Mouse (Mus musculus) kidney, postnatal 0 days (tissue): ENCODE results near the gene Ndc1. TPM values are rescaled to one million over a fixed set of nuclear protein-coding genes. Genes with fewer than 3 reads are reported as not detected.
A peak's percentile ranks its signal among the peaks of the same experiment; 100 is the strongest.

ENCODE experiments used
- ATAC-seq: fragments of 200-750 bp; cut with Nextera tagmentation; replicated peaks from 2 replicates; pipeline ENCODE4 v1.8.0; 2017; ENCODE audit warnings: low read depth, moderate number of reproducible peaks, moderate TSS enrichment, moderate library complexity; ENCODE audit not compliant: low FRiP score
- DNase-seq: peaks from one replicate; pipeline ENCODE4 v3.0.0-alpha.2; 2016; ENCODE audit warnings: low spot score
- H3K27ac ChIP-seq: fragments of 300-500 bp; sonication (generic); 2 replicates; pipeline ENCODE4 v1.5.1; 2014; ENCODE audit warnings: mild to moderate bottlenecking
- H3K27me3 ChIP-seq: fragments of 300-500 bp; sonication (generic); 2 replicates; pipeline ENCODE4 v1.6.1; 2014; ENCODE audit warnings: low read length, mixed read lengths; ENCODE audit not compliant: insufficient read depth
- H3K36me3 ChIP-seq: fragments of 300-500 bp; sonication (generic); 2 replicates; pipeline ENCODE4 v1.6.1; 2014; ENCODE audit warnings: low read length, mixed read lengths; ENCODE audit not compliant: insufficient read depth
- H3K4me1 ChIP-seq: fragments of 300-500 bp; sonication (generic); replicated peaks from 2 replicates; pipeline ENCODE4 v1.6.1; 2014; ENCODE audit warnings: antibody characterized with exemption, low read length, mixed read lengths; ENCODE audit not compliant: insufficient read depth
- H3K4me2 ChIP-seq: fragments of 300-500 bp; sonication (generic); 2 replicates; pipeline ENCODE4 v1.6.1; 2014; ENCODE audit warnings: mild to moderate bottlenecking, low read length, moderate library complexity, mixed read lengths
- H3K4me3 ChIP-seq: fragments of 300-500 bp; sonication (generic); replicated peaks from 2 replicates; pipeline ENCODE4 v1.5.1; 2014; ENCODE audit warnings: low read depth, low read length
- H3K9ac ChIP-seq: fragments of 300-500 bp; sonication (generic); 2 replicates; pipeline ENCODE4 v1.6.1; 2014; ENCODE audit warnings: low read depth, low read length
- H3K9me3 ChIP-seq: fragments of 300-500 bp; sonication (generic); replicated peaks from 2 replicates; pipeline ENCODE4 v1.6.1; 2016; ENCODE audit warnings: low read length, inconsistent platforms, mixed read lengths
- CTCF ChIP-seq: IDR thresholded peaks from 2 replicates; pipeline ENCODE4 v1.5.1; 2016; ENCODE audit warnings: antibody characterized with exemption, low read depth, mild to moderate bottlenecking, moderate library complexity
- WGBS: fragments of 180-500 bp; shearing (Covaris S2); extraction: QIAGEN DNeasy Blood & Tissue Kit; methylation state at CpG from one replicate; pipeline ENCODE4 v1.1.7; 2014; 5-methylcytosine and 5-hydroxymethylcytosine counted together
- polyA plus RNA-seq: library from polyadenylated mRNA; unstranded; fragments of >200 nt; fragmentation: Nextera tagmentation; extraction: Ambion mirVana; gene quantifications from 2 replicates; pipeline ENCODE4 v1.2.1, GENCODE M21; 2015

Ndc1 gene
- polyA plus RNA-seq, 1 experiment from 2014 or later: 19.0 TPM

GRCm38 (mm10) chr4:107433998-107434355 lies 66.4 kb downstream of the Ndc1 start:
- ATAC-seq (no peak), DNase-seq (no peak)
- no peaks in the 10 kb centered on the region for H3K9me3 ChIP-seq
- H3K4me2 ChIP-seq: peak overlapping the region; percentile 92
- WGBS: 7% methylated on average over 15 of the region's 15 CpGs
- H3K9ac ChIP-seq: peak overlapping the region; percentile 51; the same call in 1 of the 2 replicates
- peak overlapping the region; percentile 64 for H3K4me3 ChIP-seq
- H3K27ac ChIP-seq: no peak overlapping the region
- no peaks in the 10 kb centered on the region for H3K36me3 ChIP-seq
- H3K27me3 ChIP-seq: peaks cover 13% of the 10 kb centered on the region
- no peak for TF ChIP-seq CTCF
- H3K4me1 ChIP-seq: no peaks in the 10 kb centered on the region; the same call in 1 of the 2 replicates

GRCm38 (mm10) chr4:107434356-107435237 lies 67.0 kb downstream of the Ndc1 start, which contains the start of gene Glis1:
TSS of gene Glis1 (plus strand) at chr4:107434591.
- TF ChIP-seq CTCF: no peak
- ATAC-seq (peak; percentile 88), DNase-seq (peak; percentile 87)
- H3K27ac ChIP-seq: 0 out of 2 replicates have a peak within 1 kb of the TSS, but pooled peaks have one; percentile 6
- H3K4me3 ChIP-seq: peak within 1 kb of the TSS; percentile 64
- no peaks in the 10 kb centered on the region; the same call in 1 of the 2 replicates for H3K4me1 ChIP-seq
- peak within 1 kb of the TSS; percentile 51; the same call in 1 of the 2 replicates for H3K9ac ChIP-seq
- peaks cover 13% of the 10 kb centered on the region for H3K27me3 ChIP-seq
- H3K4me2 ChIP-seq: peak within 1 kb of the TSS; percentile 92
- no peaks in the 10 kb centered on the region for H3K9me3 ChIP-seq
- no peaks in the 10 kb centered on the region for H3K36me3 ChIP-seq
- under 1% methylated on average over 105 of the region's 112 CpGs for WGBS

- no peaks in the 10 kb centered on the region for H3K36me3 ChIP-seq
- TF ChIP-seq CTCF: peak; percentile 18; the same call in 1 of the 2 replicates
- no peak overlapping the region for H3K27ac ChIP-seq
- peaks cover 13% of the 10 kb centered on the region for H3K27me3 ChIP-seq
- peak overlapping the region; percentile 92 for H3K4me2 ChIP-seq
- 3% methylated on average over 47 of the region's 47 CpGs for WGBS
- H3K9ac ChIP-seq: peak overlapping the region; percentile 51; the same call in 1 of the 2 replicates
- no peaks in the 10 kb centered on the region for H3K9me3 ChIP-seq
- no peak for DNase-seq
- H3K4me1 ChIP-seq: no peaks in the 10 kb centered on the region; the same call in 1 of the 2 replicates
- ATAC-seq: no peak; the same call in 1 of the 2 replicates
- H3K4me3 ChIP-seq: peak overlapping the region; percentile 64
These were observed 67.8 kb downstream of the Ndc1 start for GRCm38 (mm10) chr4:107435238-107435946.

GRCm38 (mm10) chr4:107436476-107436875 lies 68.9 kb downstream of the Ndc1 start:
- Histone ChIP-seq H3K27me3 (peaks cover 20% of the 10 kb centered on the region), H3K4me2 (peak overlapping the region; percentile 7; the same call in 1 of the 2 replicates), H3K36me3 (no peaks in the 10 kb centered on the region), H3K4me1 (no peaks in the 10 kb centered on the region; the same call in 1 of the 2 replicates), H3K9ac (no peak overlapping the region), H3K9me3 (no peaks in the 10 kb centered on the region), H3K27ac (peak overlapping the region; percentile 13; the same call in 1 of the 2 replicates), H3K4me3 (no peak overlapping the region)
- TF ChIP-seq CTCF: no peak
- ATAC-seq: no peak
- no peak for DNase-seq
- 77% methylated on average over 7 of the region's 7 CpGs for WGBS

GRCm38 (mm10) chr4:107438741-107439140 lies 71.2 kb downstream of the Ndc1 start:
- peaks cover 16% of the 10 kb centered on the region; the same call in 1 of the 2 replicates for H3K27me3 ChIP-seq
- 76% methylated on average over 8 of the region's 8 CpGs for WGBS
- no peaks in the 10 kb centered on the region for H3K36me3 ChIP-seq
- H3K4me2 ChIP-seq: no peak overlapping the region
- DNase-seq (no peak), ATAC-seq (no peak)
- no peak for TF ChIP-seq CTCF
- no peak overlapping the region for H3K9ac ChIP-seq
- no peak overlapping the region for H3K4me3 ChIP-seq
- no peaks in the 10 kb centered on the region for H3K9me3 ChIP-seq
- H3K4me1 ChIP-seq: peaks cover 10% of the 10 kb centered on the region
- no peak overlapping the region for H3K27ac ChIP-seq

GRCm38 (mm10) chr4:107440306-107440705 lies 72.7 kb downstream of the Ndc1 start:
- Histone ChIP-seq H3K27ac (peak overlapping the region; percentile 32; the same call in 1 of the 2 replicates), H3K9me3 (no peaks in the 10 kb centered on the region), H3K9ac (peak overlapping the region; percentile 14; the same call in 1 of the 2 replicates), H3K4me2 (peak overlapping the region; percentile 44), H3K4me3 (peak overlapping the region; percentile 14), H3K36me3 (no peaks in the 10 kb centered on the region), H3K27me3 (peaks cover 16% of the 10 kb centered on the region; the same call in 1 of the 2 replicates), H3K4me1 (peaks cover 10% of the 10 kb centered on the region)
- no peak for ATAC-seq
- no peak for TF ChIP-seq CTCF
- WGBS: 25% methylated on average over 13 of the region's 13 CpGs
- DNase-seq: no peak
